Mouse (Mus musculus) brain, embryonic 14.5 days (tissue): ENCODE measurements around the gene Itgb3. TPM values are rescaled to one million over a fixed set of nuclear protein-coding genes. Genes with fewer than 3 reads are reported as not detected.

Experiments used
- DNase-seq: peaks from one replicate; pipeline ENCODE4 v3.0.0-alpha.2; 2011; ENCODE audit warnings: low read depth
- CTCF ChIP-seq: fragments of 200-500 bp; IDR thresholded peaks from 2 replicates; pipeline ENCODE4 v1.5.1; 2012; ENCODE audit warnings: inconsistent platforms, mild to moderate bottlenecking, moderate library complexity, borderline replicate concordance; ENCODE audit not compliant: insufficient read depth, insufficient read length; ENCODE audit errors: extremely low read depth
- POLR2A ChIP-seq: fragments of 200-500 bp; IDR thresholded peaks from 2 replicates; pipeline ENCODE4 v1.6.1; 2012; ENCODE audit warnings: mild to moderate bottlenecking, inconsistent platforms, borderline replicate concordance; ENCODE audit not compliant: poor library complexity, insufficient read depth, insufficient read length, severe bottlenecking; ENCODE audit errors: extremely low read depth
- polyA plus RNA-seq: library from polyadenylated mRNA; depleted of rRNA; stranded (reverse); fragments of >200 nt; gene quantifications from 2 replicates; pipeline ENCODE4 v1.2.3, GENCODE M21; 2012

The Itgb3 gene
- polyA plus RNA-seq, 1 experiment, result 1.9 TPM

- no peak for DNase-seq
- TF ChIP-seq CTCF, result no peak
- TF ChIP-seq POLR2A, result no peak
Measured at GRCm38 (mm10) chr11:104572091-104572490, 35.7 kb upstream of the Itgb3 start.

- no peak for DNase-seq
- no peak for TF ChIP-seq CTCF
- no peak for TF ChIP-seq POLR2A
Measured at GRCm38 (mm10) chr11:104572566-104572965, 35.2 kb upstream of the Itgb3 start.

- no peak for TF ChIP-seq POLR2A
- no peak for TF ChIP-seq CTCF
- no peak for DNase-seq
Measured at GRCm38 (mm10) chr11:104576772-104577612, 30.8 kb upstream of the Itgb3 start.

- DNase-seq, result no peak
- TF ChIP-seq CTCF (no peak), POLR2A (no peak)
Measured at GRCm38 (mm10) chr11:104578074-104578473, 29.7 kb upstream of the Itgb3 start.

GRCm38 (mm10) chr11:104579084-104579483 is 28.7 kb upstream of the Itgb3 start:
- TF ChIP-seq POLR2A (no peak), CTCF (no peak)
- DNase-seq, result no peak

GRCm38 (mm10) chr11:104579575-104579974 is 28.2 kb upstream of the Itgb3 start:
- TF ChIP-seq CTCF, result no peak
- no peak for TF ChIP-seq POLR2A
- DNase-seq, result no peak

- TF ChIP-seq CTCF (no peak), POLR2A (no peak)
- peak; percentile 31 for DNase-seq
Measured at GRCm38 (mm10) chr11:104580091-104580490, 27.7 kb upstream of the Itgb3 start.

GRCm38 (mm10) chr11:104580606-104581005 is 27.2 kb upstream of the Itgb3 start:
- TF ChIP-seq POLR2A, result no peak
- no peak for TF ChIP-seq CTCF
- DNase-seq, result no peak

- DNase-seq, result peak; percentile 30
- TF ChIP-seq CTCF (no peak), POLR2A (no peak)
Measured at GRCm38 (mm10) chr11:104581446-104582307, 26.1 kb upstream of the Itgb3 start.

GRCm38 (mm10) chr11:104582308-104582606 is 25.5 kb upstream of the Itgb3 start:
- no peak for DNase-seq

GRCm38 (mm10) chr11:104582630-104583364 is 25.0 kb upstream of the Itgb3 start:
- DNase-seq, result no peak
- TF ChIP-seq CTCF (no peak), POLR2A (no peak)

More at GRCm38 (mm10) chr11:104582308-104582606, 25.5 kb upstream of the Itgb3 start:
- TF ChIP-seq POLR2A, result no peak
- TF ChIP-seq CTCF, result no peak
